ENCODE assay signal across 13 mouse cellular contexts in genomic region chr3:31433201-31433600, GRCm38 (mm10).
DNase-seq lines count a peak whose midpoint lies in the region; ATAC-seq and TF ChIP-seq lines count a peak whose summit lies in the region.
"Had no signal": no experiment of that assay in that cellular context is flagged by ENCODE, and none has a peak within 500 bp of the region (broad histone marks: within the 10 kb centered on the region; RNA-seq: fewer than 3 reads in every experiment).

No protein-coding gene starts in this region.

- H3K27ac ChIP-seq in heart, adult 2 months = no peak overlapping the region
- H3K27ac ChIP-seq in liver, embryonic 14.5 days = no peak overlapping the region
- no peak overlapping the region for H3K27ac ChIP-seq in liver, embryonic 12.5 days
- H3K27ac ChIP-seq in CH12.LX (ENCODE audit: insufficient read depth, low read depth) = no peak overlapping the region
- H3K27ac ChIP-seq: liver, embryonic 13.5 days; macrophage had no signal

- no peaks in the 10 kb centered on the region for H3K36me3 ChIP-seq in heart, adult 2 months (ENCODE audit: control insufficient read depth, insufficient read depth, low read length)
- no peaks in the 10 kb centered on the region for H3K36me3 ChIP-seq in liver, embryonic 14.5 days (replicated peaks; ENCODE audit: control insufficient read depth, insufficient read depth, low read depth)
- no peaks in the 10 kb centered on the region for H3K36me3 ChIP-seq in liver, embryonic 12.5 days
- no peaks in the 10 kb centered on the region for H3K36me3 ChIP-seq in CH12.LX (replicated peaks in 1 of 2; ENCODE audit: control insufficient read depth in 1 of 2, insufficient read depth in 1 of 2, low read length in 1 of 2)
- H3K36me3 ChIP-seq: liver, embryonic 13.5 days had no signal

- 85% methylated on average over 9 of the region's 9 CpGs for WGBS in heart, adult 2 months
- 70% methylated on average over 9 of the region's 9 CpGs for WGBS in liver, embryonic 14.5 days (ENCODE audit: insufficient replicate concordance)
- 76% methylated on average over 9 of the region's 9 CpGs for WGBS in liver, embryonic 12.5 days (ENCODE audit: insufficient replicate concordance)

- DNase-seq in heart, adult 2 months = no peak
- no peak for DNase-seq in heart, adult 11 months
- DNase-seq in liver, embryonic 14.5 days (ENCODE audit: low read depth in 3 of 3, low spot score in 3 of 3) = no peak
- peak; percentile 32 for DNase-seq in CH12.LX (ENCODE audit: extremely low read depth)
- DNase-seq in brain, adult 2 months (ENCODE audit: low read depth, low spot score) = peak; percentile 24
- no peak for DNase-seq in adrenal gland, postnatal 10 days
- DNase-seq: adrenal gland, adult 2 months; gastrocnemius, postnatal 36 days; liver, embryonic 13.5 days; midbrain, embryonic 14.5 days had no signal

- no peak overlapping the region for H3K4me3 ChIP-seq in heart, adult 2 months
- H3K4me3 ChIP-seq in liver, embryonic 14.5 days (ENCODE audit: insufficient read depth in 1 of 2, low read depth in 2 of 2, low read length in 2 of 2) = no peak overlapping the region
- H3K4me3 ChIP-seq in liver, embryonic 12.5 days = no peak overlapping the region
- H3K4me3 ChIP-seq in CH12.LX (replicated peaks in 1 of 3; ENCODE audit: low read depth in 2 of 3, low read length in 2 of 3, poor library complexity in 1 of 3) = no peak overlapping the region
- H3K4me3 ChIP-seq: liver, embryonic 13.5 days had no signal

- no peak overlapping the region for H3K4me2 ChIP-seq in liver, embryonic 14.5 days (ENCODE audit: low read depth)
- H3K4me2 ChIP-seq in liver, embryonic 12.5 days = no peak overlapping the region
- H3K4me2 ChIP-seq in CH12.LX (ENCODE audit: insufficient read depth, low read depth, poor library complexity, severe bottlenecking) = no peak overlapping the region
- H3K4me2 ChIP-seq: liver, embryonic 13.5 days had no signal

- in situ Hi-C loops in CH12.LX (cut with MboI; ENCODE audit: low pct_ligation_motif_present, low pct_unique_long_range_greater_than_20kb, low sequenced_read_pairs) = loop anchor here (25.0 kb wide), 1 partner anchor 271 kb away; no protein-coding TSS in a partner anchor

- no peak for ATAC-seq in liver, embryonic 14.5 days (ENCODE audit: insufficient read depth)
- ATAC-seq in liver, embryonic 12.5 days = no peak
- ATAC-seq: intestine, embryonic 16.5 days had no signal

- 0 out of 2 replicates have a peak, but pooled peaks have one; percentile 16 for TF ChIP-seq CTCF in heart, adult 2 months (IDR thresholded peaks at IDR 0.05)
- TF ChIP-seq CTCF in liver, embryonic 14.5 days (IDR thresholded peaks at IDR 0.05; ENCODE audit: low read depth) = peak; percentile 48
- peak; percentile 44 to 68; a peak in 3 of 4 replicates for TF ChIP-seq CTCF in CH12.LX (conservative IDR thresholded peaks at IDR 0.05 in 1 of 2, IDR thresholded peaks at IDR 0.05 in 1 of 2; ENCODE audit: low read depth in 2 of 2, low read length in 2 of 2)

- no peaks in the 10 kb centered on the region for H3K27me3 ChIP-seq in heart, adult 2 months (ENCODE audit: control insufficient read depth, insufficient read depth, low read length)
- no peaks in the 10 kb centered on the region for H3K27me3 ChIP-seq in liver, embryonic 14.5 days (ENCODE audit: control insufficient read depth, insufficient read depth, low read length)
- no peaks in the 10 kb centered on the region for H3K27me3 ChIP-seq in liver, embryonic 12.5 days (replicated peaks)
- no peaks in the 10 kb centered on the region for H3K27me3 ChIP-seq in CH12.LX (replicated peaks)
- H3K27me3 ChIP-seq: liver, embryonic 13.5 days had no signal

- no peak for TF ChIP-seq EP300 in heart, adult 2 months (IDR thresholded peaks at IDR 0.05; ENCODE audit: insufficient read depth, low read depth, low read length)
- no peak for TF ChIP-seq EP300 in liver, embryonic 14.5 days (IDR thresholded peaks at IDR 0.05; ENCODE audit: low read depth)
- no peak for TF ChIP-seq EP300 in CH12.LX (IDR thresholded peaks at IDR 0.05; ENCODE audit: low read length)

- peak; percentile 69 for TF ChIP-seq RAD21 in CH12.LX (IDR thresholded peaks at IDR 0.05; ENCODE audit: low read depth, low read length)

- intact Hi-C loops in heart, adult 2 months (cut with DNase I) = no loop called here

- dilution Hi-C loops in CH12.LX (cut with MboI; ENCODE audit: extremely low pct_ligation_motif_present, extremely low pct_unique_long_range_greater_than_20kb, low sequenced_read_pairs) = no loop called here

- no peaks in the 10 kb centered on the region for H3K4me1 ChIP-seq in heart, adult 2 months (ENCODE audit: control insufficient read depth, insufficient read depth, low read length)
- H3K4me1 ChIP-seq in liver, embryonic 14.5 days (replicated peaks; ENCODE audit: control insufficient read depth in 2 of 2, insufficient read depth in 2 of 2, low read length in 1 of 2) = peaks cover 0 to 4% of the 10 kb centered on the region in 2 experiments; a peak in 1 of 4 replicates
- peaks cover 13% of the 10 kb centered on the region; the same call in 1 of the 2 replicates for H3K4me1 ChIP-seq in liver, embryonic 12.5 days
- peaks cover 0 to 7% of the 10 kb centered on the region in 2 experiments; a peak in 2 of 4 replicates for H3K4me1 ChIP-seq in CH12.LX (ENCODE audit: control insufficient read depth in 1 of 2, insufficient read depth in 2 of 2)

- H3K79me2 ChIP-seq in heart, adult 2 months (replicated peaks; ENCODE audit: control insufficient read depth, insufficient read depth, low read length) = no peaks in the 10 kb centered on the region
- no peaks in the 10 kb centered on the region for H3K79me2 ChIP-seq in CH12.LX (replicated peaks; ENCODE audit: control insufficient read depth, extremely low read depth, insufficient read depth, poor library complexity, severe bottlenecking)

- no peak overlapping the region for H3K9ac ChIP-seq in heart, adult 2 months (ENCODE audit: low read depth, low read length)
- no peak overlapping the region for H3K9ac ChIP-seq in liver, embryonic 14.5 days (replicated peaks)
- H3K9ac ChIP-seq in liver, embryonic 12.5 days = no peak overlapping the region
- H3K9ac ChIP-seq in CH12.LX (ENCODE audit: insufficient read depth, low read depth) = no peak overlapping the region
- H3K9ac ChIP-seq: liver, embryonic 13.5 days had no signal

- H3K9me3 ChIP-seq in liver, embryonic 14.5 days (ENCODE audit: control insufficient read depth, low read length) = no peaks in the 10 kb centered on the region
- H3K9me3 ChIP-seq in liver, embryonic 12.5 days (replicated peaks) = no peaks in the 10 kb centered on the region
- H3K9me3 ChIP-seq in CH12.LX (replicated peaks; ENCODE audit: low read length) = no peaks in the 10 kb centered on the region
- H3K9me3 ChIP-seq: liver, embryonic 13.5 days had no signal

- TF ChIP-seq POLR2A in heart, adult 2 months (IDR thresholded peaks at IDR 0.05; ENCODE audit: insufficient read depth, low read depth, low read length) = no peak
- TF ChIP-seq POLR2A in CH12.LX (IDR thresholded peaks at IDR 0.05; ENCODE audit: low read depth, low read length) = no peak

TF ChIP-seq in CH12.LX, 34 proteins besides CTCF, POLR2A, EP300 and RAD21:
- TF ChIP-seq TBP (conservative IDR thresholded peaks at IDR 0.05; ENCODE audit: low read depth, low read length) (no peak), ZC3H11A (IDR thresholded peaks at IDR 0.05; ENCODE audit: low read depth, low read length) (no peak), ZKSCAN1 (IDR thresholded peaks at IDR 0.05; ENCODE audit: borderline replicate concordance, low read depth, low read length) (no peak), ETS1 (conservative IDR thresholded peaks at IDR 0.05; ENCODE audit: low read depth, low read length) (no peak), SMC3 (IDR thresholded peaks at IDR 0.05; ENCODE audit: low read depth, low read length) (peak; percentile 54), ZMIZ1 (IDR thresholded peaks at IDR 0.05; ENCODE audit: low read depth, low read length) (no peak), NELFE (IDR thresholded peaks at IDR 0.05; ENCODE audit: low read depth, low read length) (no peak), CHD1 (IDR thresholded peaks at IDR 0.05; ENCODE audit: low read depth, low read length) (no peak)

Comparison
In these comparisons a context has a peak if more than half of its experiments do, and no peak if none do; other contexts are left out.
1. DNase-seq: peak in CH12.LX (single experiment) and brain, adult 2 months (single experiment); none in heart, adult 2 months (0 of 2), heart, adult 11 months (single experiment), liver, embryonic 14.5 days (0 of 3) and adrenal gland, postnatal 10 days (single experiment).
2. Peak in every context shown above with its lines, with median percentiles within 50 percentile points of each other: CTCF ChIP-seq.